Mouse (Mus musculus): ENCODE measurements around the gene Kalrn.

DNA sequence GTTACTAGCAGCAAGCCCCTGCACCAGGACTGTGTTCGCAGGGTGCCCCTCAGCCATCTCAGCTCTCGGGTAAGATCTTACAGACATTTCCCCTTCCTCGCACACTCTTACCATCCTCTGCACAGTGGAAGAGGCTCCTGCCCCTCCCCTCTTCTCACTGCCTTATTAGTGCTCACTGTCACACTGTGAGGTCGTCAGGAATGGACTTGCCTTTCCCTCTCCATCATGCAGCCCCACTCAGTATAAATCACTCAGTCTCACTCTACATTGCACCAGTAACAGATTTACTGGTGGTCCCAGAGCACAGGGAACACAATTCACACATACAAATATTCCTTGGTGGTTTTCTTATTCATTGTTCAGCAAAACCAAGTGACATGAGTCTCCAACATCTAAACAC lies 98.6 kb downstream of the Kalrn start:
- TF ChIP-seq GATA1 (IDR thresholded peaks at IDR 0.05; ENCODE audit: borderline replicate concordance, low read length) (no peak), FLI1 (IDR thresholded peaks at IDR 0.05; ENCODE audit: low read length) (no peak)

All from megakaryocyte, embryonic 14.5 days (primary cell).